Mouse (Mus musculus): ENCODE data around the gene Vmn2r-ps130.
"Not testable (repeated sequence)": the region's sequence is repeated elsewhere in the genome, so short reads cannot be mapped to it uniquely, and the experiment has no call there.

Gene Vmn2r-ps130

GRCm38 (mm10) chr17:23060866-23061265 is at the start of gene Vmn2r-ps130:
Vmn2r-ps130 (plus strand) TSS chr17:23061166.
- not testable (repeated sequence) for H3K27me3 ChIP-seq (ENCODE audit: insufficient read depth, low read length); H3K4me3 ChIP-seq (replicated peaks; ENCODE audit: low read length); H3K9me3 ChIP-seq (ENCODE audit: low read length); H3K4me1 ChIP-seq (replicated peaks; ENCODE audit: low read depth, low read length); H3K36me3 ChIP-seq (ENCODE audit: insufficient read depth, low read length)
